Mouse (Mus musculus): Measurements from ENCODE around the gene Slc39a8. TPM values are rescaled to one million over a fixed set of nuclear protein-coding genes. Genes with fewer than 3 reads are reported as not detected.

The Slc39a8 gene
- total RNA-seq, 2 experiments from 2014 or later, result 2.3 to 3.1 TPM

DNA sequence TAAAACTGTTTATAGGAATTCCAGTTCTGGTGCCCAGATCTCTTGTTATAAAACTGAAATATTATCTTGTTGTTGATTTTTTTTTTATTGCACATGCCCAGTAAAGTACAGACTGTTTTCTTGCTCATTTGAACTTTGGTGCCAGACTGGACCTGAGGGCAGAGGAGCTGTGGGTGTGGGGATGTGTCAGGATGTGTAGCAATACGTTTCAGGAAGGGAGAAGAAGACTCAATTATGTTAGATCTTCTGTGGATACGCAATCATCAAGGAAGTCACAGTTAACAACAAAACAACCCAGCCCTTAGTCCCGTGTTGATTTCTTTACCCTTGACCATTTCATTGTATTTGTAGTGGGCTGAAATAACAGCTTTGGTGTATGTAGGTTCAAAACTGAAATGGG lies 81.9 kb downstream of the Slc39a8 start:
- no peak for DNase-seq (ENCODE audit: low spot score in 2 of 2)

DNA sequence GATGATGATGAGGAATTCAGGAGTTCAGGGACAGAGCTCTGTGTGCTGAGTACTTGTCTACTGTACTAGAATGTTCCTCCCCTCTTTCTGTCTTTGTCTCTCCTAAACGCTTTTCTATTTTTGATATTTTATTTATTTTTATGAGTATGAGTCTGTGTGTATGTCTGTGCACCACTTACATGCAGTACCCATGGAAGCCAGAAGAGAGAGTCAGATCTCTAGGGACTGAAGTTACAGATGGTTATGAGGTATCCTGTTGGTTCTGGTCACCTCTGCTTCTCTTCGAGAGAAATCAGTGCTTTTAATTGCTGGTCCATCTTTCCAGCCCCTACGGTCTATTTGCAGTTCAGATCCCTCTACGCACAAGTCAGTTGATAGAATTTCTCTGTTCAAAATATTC lies 90.9 kb downstream of the Slc39a8 start:
- no peak for DNase-seq (ENCODE audit: low spot score in 2 of 2)

DNA sequence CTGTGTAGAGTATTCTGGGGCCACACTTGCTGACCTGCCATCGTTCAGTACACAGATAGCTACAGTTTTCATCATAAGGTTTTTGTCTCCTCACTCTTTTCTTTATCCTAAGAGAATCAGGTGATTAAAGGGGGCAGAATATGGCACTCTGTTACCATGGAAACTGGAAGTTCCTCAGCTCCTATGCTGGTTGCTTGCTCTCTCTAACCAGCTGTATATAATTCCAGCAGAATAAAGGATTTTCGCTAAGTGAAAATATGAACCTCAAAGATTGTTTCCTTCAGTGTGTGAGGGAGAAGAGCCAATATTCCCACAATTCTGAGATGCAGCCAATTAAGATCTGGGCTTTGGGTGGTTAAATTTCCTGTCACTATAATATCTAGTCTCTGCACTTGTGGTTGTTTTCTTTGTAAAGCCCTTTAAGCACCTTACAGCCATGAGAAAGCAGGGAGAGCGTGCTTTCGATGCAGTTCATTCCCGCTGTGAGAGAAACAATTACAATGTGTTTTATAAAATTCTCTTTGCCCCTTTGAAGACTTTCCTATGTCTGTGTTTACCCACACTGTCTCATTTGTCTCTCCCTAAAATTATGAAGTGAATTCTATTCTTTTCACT lies 93.6 kb downstream of the Slc39a8 start:
- no peak for DNase-seq (ENCODE audit: low spot score in 2 of 2)

DNA sequence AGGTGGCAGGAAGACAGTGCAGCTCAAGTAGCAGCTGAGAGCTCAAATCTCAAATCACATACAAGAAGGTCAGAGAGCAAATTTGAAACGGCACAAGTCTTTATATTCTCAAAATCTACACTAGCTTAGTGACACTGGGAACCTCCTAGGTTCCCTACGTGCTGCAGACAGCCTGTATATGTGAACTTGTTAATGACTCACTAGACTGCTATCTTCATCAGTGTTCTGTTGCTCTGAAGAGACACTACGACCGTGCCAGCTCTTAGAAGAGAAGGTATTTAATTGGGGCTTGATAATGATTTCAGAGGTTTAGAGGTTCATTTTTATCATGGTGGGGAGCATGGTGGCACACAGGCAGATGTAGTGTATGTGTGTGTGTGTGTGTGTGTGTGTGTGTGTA lies 94.2 kb downstream of the Slc39a8 start:
- DNase-seq (ENCODE audit: low spot score in 2 of 2), result no peak

DNA sequence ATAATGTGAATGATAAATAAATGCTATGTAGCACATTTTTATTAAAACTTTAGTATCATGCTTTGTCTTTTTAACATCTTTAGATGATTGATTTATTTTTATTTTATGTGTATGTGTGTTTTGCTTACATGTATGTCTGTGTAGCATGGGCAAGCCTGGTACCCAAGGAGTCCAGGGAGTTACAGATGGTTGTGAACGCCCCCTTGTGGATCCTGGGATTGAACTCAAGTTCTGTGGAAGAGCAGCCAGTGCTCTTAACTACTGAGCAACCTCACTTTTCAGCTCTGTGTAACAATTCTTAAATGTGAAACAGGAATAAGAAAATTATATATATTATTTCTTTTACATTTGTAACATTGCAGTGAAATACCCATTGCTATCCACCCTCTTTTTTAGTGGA lies 101.7 kb downstream of the Slc39a8 start:
- no peak for DNase-seq (ENCODE audit: low spot score in 2 of 2)

DNA sequence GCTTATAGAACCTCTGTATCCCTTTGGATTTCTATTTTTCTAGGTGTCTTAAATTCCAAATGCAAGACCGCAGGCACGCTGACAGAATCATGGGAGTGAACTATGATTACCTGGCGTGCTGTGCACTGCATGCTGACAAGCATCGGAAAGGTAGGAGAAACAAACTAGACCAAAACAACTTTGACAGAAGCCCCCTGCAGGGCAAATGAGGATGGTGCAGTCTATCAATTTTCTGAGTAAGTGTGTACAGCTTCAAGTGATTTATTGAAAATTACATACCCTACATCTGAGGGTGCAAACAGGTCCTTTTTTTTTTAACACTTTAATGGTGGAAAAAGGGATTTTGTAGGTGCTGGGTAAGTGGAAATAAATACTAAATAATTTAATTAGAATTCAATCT lies 103.1 kb downstream of the Slc39a8 start:
- no peak for DNase-seq (ENCODE audit: low spot score in 2 of 2)

DNA sequence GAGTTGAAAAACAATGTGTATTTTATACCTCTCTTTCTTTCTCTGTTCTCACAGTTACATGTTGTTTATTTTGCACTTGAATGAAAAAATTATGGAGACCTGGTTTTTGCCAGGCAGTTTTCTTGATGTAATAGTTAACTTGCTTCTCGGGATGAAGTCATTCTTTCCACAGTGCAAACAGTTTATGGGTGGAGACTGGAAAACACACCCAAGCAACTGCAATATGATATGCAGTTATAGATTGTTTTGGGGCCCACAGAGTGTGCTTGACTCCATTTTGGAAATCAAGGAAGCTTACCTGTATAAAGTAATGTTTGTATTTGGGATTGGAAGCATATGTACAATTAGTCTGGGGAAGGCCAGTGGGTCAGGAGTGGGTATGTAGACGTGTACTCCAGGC lies 112.4 kb downstream of the Slc39a8 start:
- DNase-seq (ENCODE audit: low spot score in 2 of 2), result no peak

Other genes with a start within 250 kb of the Slc39a8 start
- 10 to 100 TPM; 18.8 to 22.2 TPM for gene Nfkb1, start 133.7 kb upstream of the Slc39a8 start, total RNA-seq (2021)

Data from left cerebral cortex, adult 18-20 months (tissue).